Mouse (Mus musculus): ENCODE data around the gene Dlg3. TPM values are rescaled to one million over a fixed set of nuclear protein-coding genes. Genes with fewer than 3 reads are reported as not detected.

The Dlg3 gene
- polyA plus RNA-seq (2015; fragmentation: Nextera tagmentation; extraction: Ambion mirVana) = 1.8 and 2.0 TPM in 2 replicates

DNA sequence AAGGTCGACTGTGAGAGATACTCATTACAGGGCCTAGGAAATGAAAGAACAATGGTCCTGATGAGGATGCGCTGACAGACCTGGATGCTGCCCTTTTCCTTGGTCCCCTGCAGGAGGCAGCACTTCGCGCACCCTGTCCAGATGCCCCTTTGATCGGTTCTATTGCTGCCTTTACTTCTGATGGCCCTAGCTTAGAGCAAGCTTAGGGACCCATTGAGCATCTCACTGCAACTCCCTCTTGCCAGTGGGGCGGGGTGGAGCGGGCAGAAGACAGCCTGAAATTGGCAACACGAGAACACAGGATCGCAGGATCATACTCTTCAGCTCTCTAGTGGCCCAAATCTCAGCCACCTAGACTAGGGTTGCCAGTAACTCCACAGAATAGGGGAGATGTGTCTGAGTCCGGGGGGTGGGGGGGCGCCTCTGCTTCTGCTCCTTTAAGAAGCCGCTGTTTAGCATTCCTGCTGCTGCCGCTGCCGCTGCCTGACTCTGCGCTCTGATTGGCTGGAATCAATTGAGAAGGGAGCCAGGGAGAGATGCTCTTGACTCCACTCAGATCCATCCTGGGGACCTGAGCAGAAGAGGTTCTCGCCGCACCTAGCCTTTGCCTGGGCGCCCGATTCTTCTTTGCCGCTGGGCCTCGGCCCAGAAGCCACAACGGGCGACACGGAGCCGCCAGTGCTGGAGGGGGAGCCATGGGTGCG, at the start of gene Dlg3:
TSS of gene Dlg3 (plus strand) at position 542 of the 704 bp plus-strand sequence.

DNA sequence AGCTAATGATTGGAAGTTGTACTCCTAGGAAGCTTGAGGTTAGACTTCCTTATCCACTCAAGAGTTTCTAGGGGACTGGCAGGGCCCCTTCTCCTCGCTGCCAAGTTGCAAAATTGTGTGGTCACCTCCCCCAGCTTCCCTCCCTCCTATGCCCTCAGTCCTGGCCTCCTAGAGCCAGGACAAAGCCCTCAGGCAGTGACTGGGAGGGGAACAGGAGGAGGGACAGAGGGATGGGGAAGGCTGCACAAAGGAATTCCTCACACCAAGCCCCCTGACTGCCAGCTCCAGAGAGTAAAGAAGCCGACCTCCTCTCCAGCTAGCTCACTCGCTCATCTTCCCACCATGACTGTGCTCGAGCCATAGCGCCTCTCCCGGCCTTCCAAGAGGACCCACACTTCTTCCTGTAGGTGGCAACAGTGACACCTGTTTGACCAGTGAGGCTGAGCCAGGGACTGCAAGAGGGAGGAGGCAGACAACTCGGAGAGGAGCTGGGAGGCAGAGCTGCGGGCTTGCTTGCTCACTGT, 37.8 kb upstream of the Dlg3 start, which contains the start of gene Gdpd2:
TSS of gene Gdpd2 (plus strand) at position 209 of the 524 bp plus-strand sequence.

Other genes with a start within 250 kb of the Dlg3 start
- not detected in 2 replicates for gene Dgat2l6, start 242.9 kb upstream of the Dlg3 start, polyA plus RNA-seq (2015; fragmentation: Nextera tagmentation; extraction: Ambion mirVana)
- not detected in 2 replicates for gene Awat1, start 195.5 kb upstream of the Dlg3 start, polyA plus RNA-seq (2015; fragmentation: Nextera tagmentation; extraction: Ambion mirVana)
- gene P2ry4, start 172.9 kb upstream of the Dlg3 start, polyA plus RNA-seq (2015; fragmentation: Nextera tagmentation; extraction: Ambion mirVana) = 0.05 and 0.06 TPM in 2 replicates
- gene Arr3, start 162.2 kb upstream of the Dlg3 start, polyA plus RNA-seq (2015; fragmentation: Nextera tagmentation; extraction: Ambion mirVana) = not detected in 2 replicates
- gene Kif4, start 142.0 kb upstream of the Dlg3 start, polyA plus RNA-seq (2015; fragmentation: Nextera tagmentation; extraction: Ambion mirVana) = 3.7 and 5.4 TPM in 2 replicates
- gene Pdzd11, start 141.2 kb upstream of the Dlg3 start, polyA plus RNA-seq (2015; fragmentation: Nextera tagmentation; extraction: Ambion mirVana) = 85.4 and 100 TPM in 2 replicates
- 2.6 and 3.7 TPM in 2 replicates for gene Gdpd2, start 37.8 kb upstream of the Dlg3 start, polyA plus RNA-seq (2015; fragmentation: Nextera tagmentation; extraction: Ambion mirVana)

All from adrenal gland, postnatal 0 days (tissue).